Mouse (Mus musculus) Patski (cell line): Measurements from ENCODE around the gene Stpg4. TPM values are rescaled to one million over a fixed set of nuclear protein-coding genes. Genes with fewer than 3 reads are reported as not detected.

Source experiments
- ATAC-seq: fragments of 100-300 bp; one replicate; pipeline ENCODE4 v1.8.0; 2021
- CTCF ChIA-PET: fragments of 350-600 bp; sonication (Branson Sonifier 250); formaldehyde crosslinking; loops from one replicate; lab custom pipeline; 2022; ENCODE audit warnings: inconsistent platforms; lab: Charles Lee
- POLR2A ChIA-PET: fragments of 350-600 bp; sonication (Branson Sonifier 250); formaldehyde crosslinking; loops from one replicate; lab custom pipeline; 2022; ENCODE audit warnings: antibody characterized with exemption, inconsistent platforms; lab: Charles Lee
- DNase-seq: peaks from one replicate; pipeline ENCODE4 v3.0.0-alpha.2; 2011; ENCODE audit warnings: low read depth, low spot score
- H3K27me3 ChIP-seq: fragments of 371-371 bp; one replicate; pipeline ENCODE4 v1.5.1; 2021
- CTCF ChIP-seq: fragments of 100-300 bp; IDR thresholded peaks from one replicate; pipeline ENCODE4 v1.5.1; 2021
- in situ Hi-C: fragments of 300-500 bp; cut with MboI; formaldehyde crosslinking; loops from 3 replicates; pipeline ENCODE4 v1.11.1; 2018; ENCODE audit warnings: low pct_unique_long_range_greater_than_20kb, mixed read lengths
- polyA plus RNA-seq: library from polyadenylated mRNA; unstranded; gene quantifications from one replicate; pipeline ENCODE4 v1.2.3, GENCODE M21; 2021

Stpg4 gene
- polyA plus RNA-seq, 1 experiment from 2014 or later, result not detected

- no peak for TF ChIP-seq CTCF
- POLR2A ChIA-PET, result interaction anchor here (1.2 kb wide), 1 partner anchor 37 kb away, joined by 3 read pairs; no protein-coding TSS in a partner anchor
- DNase-seq (no peak), ATAC-seq (no peak)
- H3K27me3 ChIP-seq, result no peaks in the 10 kb centered on the region
- in situ Hi-C loops, result no loop called here
- CTCF ChIA-PET, result interaction anchor here (1.2 kb wide), 1 partner anchor 37 kb away, joined by 4 read pairs; no protein-coding TSS in a partner anchor
These were observed 75.2 kb downstream of the Stpg4 start for GRCm38 (mm10) chr17:87352106-87352897.

- TF ChIP-seq CTCF, result no peak
- no peaks in the 10 kb centered on the region for H3K27me3 ChIP-seq
- ChIA-PET CTCF (interaction anchor here (1.2 to 1.6 kb wide), 2 partner anchors 19 to 36 kb away, joined by 3 to 4 read pairs; no protein-coding TSS in a partner anchor), POLR2A (interaction anchor here (0.9 to 1.2 kb wide), 2 partner anchors 37 to 92 kb away, joined by 3 to 4 read pairs; no protein-coding TSS in a partner anchor)
- ATAC-seq (peak; percentile 22), DNase-seq (peak; percentile 49)
- in situ Hi-C loops, result no loop called here
These were observed 76.1 kb downstream of the Stpg4 start for GRCm38 (mm10) chr17:87351241-87352105.

- no peaks in the 10 kb centered on the region for H3K27me3 ChIP-seq
- ATAC-seq (peak; percentile 69), DNase-seq (peak; percentile 38)
- CTCF ChIA-PET, result interaction anchor here (1.6 kb wide), 1 partner anchor 18 kb away, joined by 3 read pairs; no protein-coding TSS in a partner anchor
- TF ChIP-seq CTCF, result no peak
- POLR2A ChIA-PET, result interaction anchor here (0.9 to 1.2 kb wide), 2 partner anchors 36 to 93 kb away, joined by 3 to 4 read pairs; no protein-coding TSS in a partner anchor
- in situ Hi-C loops, result no loop called here
These were observed 76.9 kb downstream of the Stpg4 start for GRCm38 (mm10) chr17:87350471-87351240.

GRCm38 (mm10) chr17:87349575-87349974 lies 78.0 kb downstream of the Stpg4 start:
- in situ Hi-C loops, result no loop called here
- DNase-seq (no peak), ATAC-seq (no peak)
- ChIA-PET POLR2A (interaction anchor here (1.1 kb wide), 1 partner anchor 97 kb away, joined by 4 read pairs; the partner anchor contains the start of gene Calm2), CTCF (interaction anchor here (0.6 kb wide), 1 partner anchor 171 kb away, joined by 3 read pairs; no protein-coding TSS in a partner anchor)
- no peak for TF ChIP-seq CTCF
- H3K27me3 ChIP-seq, result no peaks in the 10 kb centered on the region

GRCm38 (mm10) chr17:87349069-87349468 lies 78.5 kb downstream of the Stpg4 start:
- no peak for ATAC-seq
- no peak for TF ChIP-seq CTCF

GRCm38 (mm10) chr17:87348353-87348752 lies 79.2 kb downstream of the Stpg4 start:
- ChIA-PET CTCF (interaction anchor here (1.0 kb wide), 1 partner anchor 30 kb away, joined by 3 read pairs; no protein-coding TSS in a partner anchor), POLR2A (interaction anchor here (1.1 kb wide), 1 partner anchor 99 kb away, joined by 4 read pairs; the partner anchor contains the start of gene Calm2)
- no peak for TF ChIP-seq CTCF
- no peak for ATAC-seq
- no peaks in the 10 kb centered on the region for H3K27me3 ChIP-seq
- no peak for DNase-seq
- in situ Hi-C loops, result no loop called here

More at GRCm38 (mm10) chr17:87349069-87349468, 78.5 kb downstream of the Stpg4 start:
- H3K27me3 ChIP-seq, result no peaks in the 10 kb centered on the region
- POLR2A ChIA-PET, result interaction anchor here (0.6 to 1.1 kb wide), 2 partner anchors 98 to 111 kb away, joined by 3 to 4 read pairs; partner anchors contain the start of gene Calm2
- CTCF ChIA-PET, result interaction anchor here (0.6 to 1.0 kb wide), 3 partner anchors 29 to 172 kb away, joined by 3 read pairs; no protein-coding TSS in a partner anchor
- DNase-seq, result no peak
- in situ Hi-C loops, result no loop called here

GRCm38 (mm10) chr17:87345252-87345593 lies 82.3 kb downstream of the Stpg4 start:
- no peak for ATAC-seq
- in situ Hi-C loops, result no loop called here
- ChIA-PET POLR2A (no interaction called here), CTCF (no interaction called here)
- no peak for DNase-seq
- no peaks in the 10 kb centered on the region for H3K27me3 ChIP-seq
- no peak for TF ChIP-seq CTCF

- CTCF ChIA-PET, result no interaction called here
- ATAC-seq (no peak), DNase-seq (no peak)
- H3K27me3 ChIP-seq, result no peaks in the 10 kb centered on the region
- no peak for TF ChIP-seq CTCF
- in situ Hi-C loops, result no loop called here
- POLR2A ChIA-PET, result interaction anchor here (0.6 kb wide), 1 partner anchor 314 kb away, joined by 3 read pairs; no protein-coding TSS in a partner anchor
These were observed 82.9 kb downstream of the Stpg4 start for GRCm38 (mm10) chr17:87344441-87345251.
